Mouse (Mus musculus): ENCODE results near the gene Itk. TPM values are rescaled to one million over a fixed set of nuclear protein-coding genes. Genes with fewer than 3 reads are reported as not detected.

Itk gene
- polyA plus RNA-seq, 1 experiment from 2014 or later = not detected

- ATAC-seq = no peak
- H3K36me3 ChIP-seq = no peaks in the 10 kb centered on the region
- H3K9ac ChIP-seq = no peak overlapping the region
- no peaks in the 10 kb centered on the region for H3K9me3 ChIP-seq (replicated peaks)
- H3K27ac ChIP-seq = no peak overlapping the region
- peaks cover 6% of the 10 kb centered on the region for H3K4me1 ChIP-seq
- 0 out of 2 replicates have a peak, but pooled peaks cover 3% of the 10 kb centered on the region for H3K27me3 ChIP-seq (replicated peaks)
- H3K4me2 ChIP-seq = no peak overlapping the region
- WGBS (ENCODE audit: insufficient replicate concordance) = 60% methylated on average over 8 of the region's 8 CpGs
- H3K4me3 ChIP-seq = no peak overlapping the region
These were observed 16.9 kb downstream of the Itk start for GRCm38 (mm10) chr11:46372331-46372953.

GRCm38 (mm10) chr11:46371250-46371649 lies 18.1 kb downstream of the Itk start:
- Histone ChIP-seq H3K36me3 (no peaks in the 10 kb centered on the region), H3K9ac (no peak overlapping the region), H3K27ac (no peak overlapping the region), H3K4me1 (no peaks in the 10 kb centered on the region), H3K4me3 (no peak overlapping the region), H3K27me3 (replicated peaks) (0 out of 2 replicates have a peak, but pooled peaks cover 3% of the 10 kb centered on the region), H3K4me2 (no peak overlapping the region), H3K9me3 (replicated peaks) (no peaks in the 10 kb centered on the region)
- 71% methylated on average over 8 of the region's 8 CpGs for WGBS (ENCODE audit: insufficient replicate concordance)
- no peak for ATAC-seq

DNA sequence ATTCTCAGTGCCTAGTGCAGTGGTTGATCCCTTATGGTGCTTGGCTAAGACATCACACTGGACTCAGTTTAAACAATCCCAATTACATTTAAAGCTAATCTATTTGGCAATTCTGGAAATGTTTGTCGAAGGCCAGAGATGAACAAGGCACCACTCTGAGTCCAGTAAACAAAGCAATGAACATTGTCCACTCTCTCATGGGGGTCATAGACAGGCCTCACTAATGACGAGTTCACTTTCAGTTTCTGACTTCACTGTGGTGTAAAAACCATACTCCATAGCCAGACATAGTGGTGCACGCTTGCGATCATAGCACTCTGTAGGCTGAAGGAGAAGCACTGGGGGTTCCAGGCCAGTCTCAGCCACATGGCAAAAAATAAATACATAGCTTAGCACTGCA lies 18.9 kb downstream of the Itk start:
- no peak overlapping the region for H3K4me3 ChIP-seq
- ATAC-seq = no peak
- no peaks in the 10 kb centered on the region for H3K36me3 ChIP-seq
- 70% methylated on average over 4 of the region's 4 CpGs for WGBS (ENCODE audit: insufficient replicate concordance)
- H3K4me2 ChIP-seq = no peak overlapping the region
- no peak overlapping the region for H3K9ac ChIP-seq
- no peaks in the 10 kb centered on the region for H3K4me1 ChIP-seq
- H3K27me3 ChIP-seq (replicated peaks) = 0 out of 2 replicates have a peak, but pooled peaks cover 3% of the 10 kb centered on the region
- H3K9me3 ChIP-seq (replicated peaks) = no peaks in the 10 kb centered on the region
- no peak overlapping the region for H3K27ac ChIP-seq

GRCm38 (mm10) chr11:46366357-46366756 lies 23.0 kb downstream of the Itk start:
- H3K36me3 ChIP-seq = no peaks in the 10 kb centered on the region

DNA sequence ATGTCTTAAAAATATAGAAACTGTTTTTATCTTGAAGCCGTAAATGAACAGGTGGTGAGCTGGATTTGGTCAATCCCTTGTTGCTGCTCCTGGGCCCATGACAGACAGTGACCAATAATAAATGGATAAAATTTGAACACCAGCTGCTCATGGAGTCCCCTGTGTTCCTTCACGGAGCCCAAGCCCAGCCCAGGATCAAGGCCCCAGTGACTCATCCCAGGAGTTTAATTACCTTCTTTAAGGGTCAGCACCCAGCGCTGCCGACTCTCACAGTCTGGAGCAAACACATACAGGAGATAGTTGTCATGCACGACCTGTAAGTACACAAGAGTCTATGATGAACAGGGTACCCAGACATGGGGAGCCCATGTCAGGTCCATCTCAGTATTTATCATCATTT lies 23.6 kb downstream of the Itk start:
- no peak overlapping the region for H3K27ac ChIP-seq
- no peak for ATAC-seq
- no peak overlapping the region for H3K4me3 ChIP-seq
- WGBS (ENCODE audit: insufficient replicate concordance) = 71% methylated on average over 5 of the region's 5 CpGs
- H3K9ac ChIP-seq = no peak overlapping the region
- no peaks in the 10 kb centered on the region for H3K9me3 ChIP-seq (replicated peaks)
- no peak overlapping the region for H3K4me2 ChIP-seq
- no peaks in the 10 kb centered on the region for H3K36me3 ChIP-seq
- H3K27me3 ChIP-seq (replicated peaks) = 0 out of 2 replicates have a peak, but pooled peaks cover 6% of the 10 kb centered on the region
- H3K4me1 ChIP-seq = no peaks in the 10 kb centered on the region

More at GRCm38 (mm10) chr11:46366357-46366756, 23.0 kb downstream of the Itk start:
- Histone ChIP-seq H3K27ac (no peak overlapping the region), H3K27me3 (replicated peaks) (0 out of 2 replicates have a peak, but pooled peaks cover 6% of the 10 kb centered on the region), H3K9ac (no peak overlapping the region), H3K9me3 (replicated peaks) (no peaks in the 10 kb centered on the region), H3K4me2 (no peak overlapping the region), H3K4me3 (no peak overlapping the region), H3K4me1 (no peaks in the 10 kb centered on the region)
- WGBS (ENCODE audit: insufficient replicate concordance) = 43% methylated on average over 3 of the region's 3 CpGs
- ATAC-seq = no peak

GRCm38 (mm10) chr11:46363864-46364263 lies 25.5 kb downstream of the Itk start:
- Histone ChIP-seq H3K36me3 (no peaks in the 10 kb centered on the region), H3K4me2 (no peak overlapping the region), H3K9ac (no peak overlapping the region), H3K9me3 (replicated peaks) (no peaks in the 10 kb centered on the region), H3K27me3 (replicated peaks) (0 out of 2 replicates have a peak, but pooled peaks cover 6% of the 10 kb centered on the region), H3K4me1 (no peaks in the 10 kb centered on the region), H3K4me3 (no peak overlapping the region), H3K27ac (no peak overlapping the region)
- ATAC-seq = no peak
- 81% methylated on average over 9 of the region's 9 CpGs for WGBS (ENCODE audit: insufficient replicate concordance)

- H3K4me2 ChIP-seq = no peak overlapping the region
- no peaks in the 10 kb centered on the region for H3K36me3 ChIP-seq
- no peaks in the 10 kb centered on the region for H3K4me1 ChIP-seq
- H3K9ac ChIP-seq = no peak overlapping the region
- no peak overlapping the region for H3K27ac ChIP-seq
- no peaks in the 10 kb centered on the region for H3K9me3 ChIP-seq (replicated peaks)
- ATAC-seq = no peak
- 0 out of 2 replicates have a peak, but pooled peaks cover 4% of the 10 kb centered on the region for H3K27me3 ChIP-seq (replicated peaks)
- 71% methylated on average over 18 of the region's 18 CpGs for WGBS (ENCODE audit: insufficient replicate concordance)
- no peak overlapping the region for H3K4me3 ChIP-seq
These were observed 27.0 kb downstream of the Itk start for GRCm38 (mm10) chr11:46362061-46363022.

GRCm38 (mm10) chr11:46360991-46361665 lies 28.2 kb downstream of the Itk start:
- Histone ChIP-seq H3K9me3 (replicated peaks) (no peaks in the 10 kb centered on the region), H3K4me3 (no peak overlapping the region), H3K9ac (no peak overlapping the region), H3K36me3 (no peaks in the 10 kb centered on the region), H3K4me2 (no peak overlapping the region), H3K27me3 (replicated peaks) (0 out of 2 replicates have a peak, but pooled peaks cover 4% of the 10 kb centered on the region), H3K4me1 (no peaks in the 10 kb centered on the region), H3K27ac (no peak overlapping the region)
- no peak for ATAC-seq
- 68% methylated on average over 2 of the region's 2 CpGs for WGBS (ENCODE audit: insufficient replicate concordance)

DNA sequence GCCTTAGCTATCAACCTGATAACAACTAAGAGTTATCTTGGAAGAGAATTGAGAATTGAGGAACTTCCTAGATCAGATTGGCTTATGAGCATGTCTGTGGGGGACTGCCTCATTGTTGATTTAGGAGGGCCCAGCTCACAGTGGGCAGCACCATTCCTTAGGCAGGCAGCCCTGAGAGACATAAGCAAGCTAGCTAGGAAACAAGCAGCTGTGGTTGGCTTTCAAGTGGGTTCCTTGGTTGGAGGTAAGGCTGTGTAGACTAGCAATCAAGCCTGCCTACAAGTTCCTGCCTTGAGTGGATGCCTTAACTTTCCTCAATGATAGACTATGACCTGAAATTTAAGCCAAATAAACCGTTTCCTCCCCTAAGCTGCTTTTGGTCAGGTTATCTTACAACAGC lies 30.9 kb downstream of the Itk start:
- no peak overlapping the region for H3K27ac ChIP-seq
- H3K27me3 ChIP-seq (replicated peaks) = 0 out of 2 replicates have a peak, but pooled peaks cover 4% of the 10 kb centered on the region
- no peak for ATAC-seq
- no peaks in the 10 kb centered on the region for H3K9me3 ChIP-seq (replicated peaks)
- no peak overlapping the region for H3K4me2 ChIP-seq
- no peaks in the 10 kb centered on the region for H3K4me1 ChIP-seq
- H3K4me3 ChIP-seq = no peak overlapping the region
- H3K9ac ChIP-seq = no peak overlapping the region
- no peaks in the 10 kb centered on the region for H3K36me3 ChIP-seq
- 49% methylated on average over 1 of the region's 1 CpGs for WGBS (ENCODE audit: insufficient replicate concordance)

DNA sequence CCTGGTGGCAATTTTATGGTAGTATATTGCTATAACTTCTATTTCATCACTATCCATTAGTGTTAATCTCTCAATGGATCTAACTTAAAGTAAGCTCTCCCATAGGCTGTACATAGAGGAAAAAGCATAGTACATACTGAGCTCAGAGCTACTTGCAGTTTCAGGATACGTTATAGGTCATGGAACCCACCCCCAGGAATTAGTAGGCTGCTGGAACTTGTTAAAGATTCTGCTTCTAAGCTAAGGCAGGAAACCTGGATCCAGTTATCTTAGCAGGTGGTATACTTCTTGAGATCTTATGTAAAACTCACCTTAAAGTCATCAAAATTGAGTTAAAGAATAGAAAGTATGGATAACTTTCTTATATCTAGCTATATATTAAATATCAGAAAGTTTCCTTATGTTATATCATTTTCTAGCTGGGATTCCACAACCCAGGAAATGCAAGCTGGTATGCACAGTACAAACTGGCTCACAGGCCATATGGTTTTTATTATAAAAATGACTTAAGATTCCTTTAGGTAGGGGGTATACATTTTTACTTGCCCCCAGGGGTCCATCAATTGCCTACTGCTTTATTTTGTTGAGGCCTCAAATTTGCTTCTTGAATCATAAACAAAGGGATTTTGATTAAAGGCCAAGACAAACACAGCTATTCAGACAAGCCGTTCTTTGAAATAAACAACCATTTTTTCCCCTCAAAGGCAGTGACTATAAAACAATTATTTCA lies 39.5 kb downstream of the Itk start:
- H3K4me2 ChIP-seq = no peak overlapping the region
- no peak overlapping the region for H3K4me3 ChIP-seq
- no peaks in the 10 kb centered on the region for H3K9me3 ChIP-seq (replicated peaks)
- H3K9ac ChIP-seq = no peak overlapping the region
- ATAC-seq = no peak
- no peaks in the 10 kb centered on the region for H3K27me3 ChIP-seq (replicated peaks)
- H3K27ac ChIP-seq = no peak overlapping the region
- H3K4me1 ChIP-seq = no peaks in the 10 kb centered on the region
- 63% methylated on average over 2 of the region's 2 CpGs for WGBS (ENCODE audit: insufficient replicate concordance)
- no peaks in the 10 kb centered on the region for H3K36me3 ChIP-seq

- Histone ChIP-seq H3K4me1 (no peaks in the 10 kb centered on the region), H3K27me3 (replicated peaks) (no peaks in the 10 kb centered on the region), H3K27ac (no peak overlapping the region), H3K9me3 (replicated peaks) (no peaks in the 10 kb centered on the region), H3K9ac (no peak overlapping the region), H3K4me2 (no peak overlapping the region), H3K36me3 (no peaks in the 10 kb centered on the region), H3K4me3 (no peak overlapping the region)
- no peak for ATAC-seq
- 54% methylated on average over 3 of the region's 3 CpGs for WGBS (ENCODE audit: insufficient replicate concordance)
These were observed 40.9 kb downstream of the Itk start for GRCm38 (mm10) chr11:46348416-46348815.

Data from liver, embryonic 12.5 days (tissue).